Mouse (Mus musculus): ENCODE data around the gene Pprc1.

Gene Pprc1

DNA sequence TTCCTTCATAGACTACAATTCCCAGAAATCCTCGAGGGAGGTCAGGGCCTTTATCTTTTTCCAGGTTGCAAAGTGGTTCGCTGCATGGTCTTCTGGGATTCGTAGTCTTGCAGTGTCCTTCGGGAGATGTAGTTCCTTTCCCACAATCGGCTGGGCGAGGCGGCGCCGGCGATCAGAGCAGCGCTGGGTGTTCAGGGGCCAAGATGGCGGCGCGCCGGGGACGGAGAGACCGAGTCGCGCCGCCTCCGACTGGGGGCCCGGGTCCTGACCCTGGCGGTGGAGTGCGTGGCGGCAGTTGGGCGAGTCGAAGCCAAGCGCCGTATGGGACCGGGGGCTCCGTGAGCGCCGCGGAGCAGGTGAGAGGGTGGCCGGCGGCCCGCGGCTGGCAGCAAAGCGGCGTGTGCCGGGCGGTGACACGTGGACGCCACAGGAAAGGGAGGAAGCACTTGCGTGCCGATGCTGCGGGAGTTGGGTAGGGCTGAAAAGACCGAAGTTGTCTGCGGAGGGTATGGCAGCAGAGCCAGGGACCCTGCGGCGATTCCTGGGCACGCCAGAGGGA lies 11.8 kb downstream of the Pprc1 start:
- DNase-seq (ENCODE audit: low read depth) = peak; percentile 96

DNA sequence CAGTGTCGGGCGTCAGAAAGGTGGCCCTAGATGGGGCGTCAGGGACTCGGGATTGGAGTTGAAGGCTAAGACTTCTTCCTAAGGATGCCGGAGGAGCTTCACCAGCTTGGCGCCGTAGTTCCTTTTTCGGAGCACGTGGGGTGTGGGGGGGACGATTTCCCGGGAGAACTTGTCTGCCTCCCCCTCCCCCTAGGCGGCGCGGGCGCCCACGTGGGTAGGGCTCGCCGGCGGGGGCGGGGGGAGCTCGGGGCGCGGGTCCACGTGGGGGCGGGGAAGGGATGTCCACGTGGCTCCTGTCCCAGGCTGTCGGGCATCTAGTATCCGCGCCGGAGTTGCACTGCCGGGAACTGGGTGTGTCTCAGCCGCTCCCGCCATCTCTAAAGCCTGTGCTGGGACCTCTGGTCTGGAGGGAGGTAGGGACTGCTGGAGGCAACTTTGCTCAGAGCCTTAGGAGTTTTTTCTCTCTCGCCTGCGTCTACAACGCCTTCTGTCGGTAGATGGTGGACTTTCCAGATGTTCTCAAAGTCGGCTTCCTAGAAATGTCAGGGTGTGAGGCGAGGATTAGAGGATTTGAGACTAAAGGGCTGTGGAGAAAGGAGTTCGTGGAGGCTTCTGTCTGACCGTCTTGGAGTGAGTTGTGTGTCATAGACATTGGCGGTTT lies 12.4 kb downstream of the Pprc1 start:
- DNase-seq (ENCODE audit: low read depth) = peak; percentile 81

- DNase-seq (ENCODE audit: low read depth) = no peak
Measured at GRCm38 (mm10) chr19:46058466-46058865, 13.8 kb downstream of the Pprc1 start.

- DNase-seq (ENCODE audit: low read depth) = no peak
Measured at GRCm38 (mm10) chr19:46060845-46061244, 16.2 kb downstream of the Pprc1 start.

DNA sequence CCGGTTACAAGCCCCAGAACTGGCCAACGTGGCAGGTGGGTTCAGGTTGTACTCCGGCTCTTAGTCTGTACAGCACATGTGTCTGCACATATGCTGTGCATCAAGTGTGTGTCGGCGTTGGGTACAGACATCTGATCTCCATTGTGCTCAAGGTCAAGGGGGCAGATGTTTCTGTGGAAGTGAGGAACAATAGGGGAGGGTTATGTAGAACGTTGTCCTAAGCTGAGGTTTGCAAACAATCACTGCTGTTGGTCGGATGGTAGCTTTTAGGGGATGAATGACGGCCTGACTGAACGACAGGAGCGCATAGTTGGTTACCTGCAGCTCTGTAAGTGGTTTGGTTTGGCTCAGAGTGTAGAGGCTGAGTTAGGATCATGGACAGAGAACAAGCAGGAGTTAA lies 23.4 kb downstream of the Pprc1 start:
- DNase-seq (ENCODE audit: low read depth) = no peak

- DNase-seq (ENCODE audit: low read depth) = no peak
Measured at GRCm38 (mm10) chr19:46073285-46073684, 28.6 kb downstream of the Pprc1 start.

DNA sequence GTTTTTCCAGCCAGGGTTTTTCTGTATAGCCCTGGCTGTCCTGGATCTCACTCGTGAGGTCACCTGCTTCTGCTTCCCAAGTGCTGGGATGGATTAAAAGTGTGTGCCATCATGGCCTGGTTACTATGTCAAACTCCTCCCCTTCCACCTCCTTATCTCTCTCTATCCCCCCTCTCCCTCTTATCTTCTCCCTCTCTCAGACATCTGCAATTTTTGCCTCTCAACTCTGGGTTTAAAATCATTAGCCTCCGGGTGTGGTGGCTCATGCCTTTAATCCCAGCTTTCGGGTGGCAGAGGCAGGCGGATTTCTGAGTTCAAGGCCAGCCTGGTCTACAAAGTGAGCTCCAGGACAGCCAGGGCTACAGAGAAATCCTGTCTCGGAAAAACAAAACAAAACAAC lies 29.6 kb downstream of the Pprc1 start:
- DNase-seq (ENCODE audit: low read depth) = no peak

- peak; percentile 99 for DNase-seq (ENCODE audit: low read depth)
Measured at GRCm38 (mm10) chr19:46075616-46076607, 31.2 kb downstream of the Pprc1 start, which contains the start of gene Nolc1. TSS of gene Nolc1 (plus strand) at chr19:46075863.

DNA sequence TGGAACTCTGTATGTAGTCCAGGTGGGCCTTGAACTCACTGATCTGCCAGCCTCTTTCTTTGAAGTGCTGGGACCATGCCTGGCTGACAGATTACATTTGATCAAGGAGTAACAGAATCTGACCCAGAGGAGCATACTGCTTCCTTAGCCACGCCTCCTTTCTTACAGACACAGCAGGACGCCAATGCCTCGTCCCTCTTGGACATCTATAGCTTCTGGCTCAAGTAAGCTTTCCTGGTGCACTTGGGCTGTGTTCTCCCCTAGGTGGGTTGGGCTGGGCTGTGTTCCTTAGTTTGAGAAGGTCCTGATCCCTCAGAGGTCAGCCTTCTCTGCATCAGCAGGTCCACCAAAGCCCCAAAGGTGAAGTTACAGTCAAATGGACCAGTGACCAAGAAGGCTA lies 33.8 kb downstream of the Pprc1 start:
- DNase-seq (ENCODE audit: low read depth) = no peak

DNA sequence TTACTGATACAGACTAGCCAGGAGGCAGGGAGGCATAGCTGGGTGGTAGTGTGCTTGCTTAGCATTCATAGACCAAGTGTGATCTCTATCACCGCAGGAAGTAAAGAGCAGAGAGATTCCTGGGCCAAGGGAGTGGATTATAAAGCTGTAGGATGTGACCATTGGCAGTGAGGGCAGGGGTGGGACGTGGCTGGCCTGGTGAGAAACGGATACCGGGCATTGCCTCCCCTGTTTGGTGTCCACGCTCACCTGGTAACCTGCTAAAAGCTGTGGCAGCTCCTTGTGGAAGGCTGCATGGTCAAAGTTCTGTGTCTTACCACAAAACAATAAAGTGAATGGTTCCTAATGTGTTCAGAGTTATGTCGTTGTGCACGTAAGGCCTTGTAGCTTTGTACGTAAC lies 40.5 kb downstream of the Pprc1 start:
- no peak for DNase-seq (ENCODE audit: low read depth)

DNA sequence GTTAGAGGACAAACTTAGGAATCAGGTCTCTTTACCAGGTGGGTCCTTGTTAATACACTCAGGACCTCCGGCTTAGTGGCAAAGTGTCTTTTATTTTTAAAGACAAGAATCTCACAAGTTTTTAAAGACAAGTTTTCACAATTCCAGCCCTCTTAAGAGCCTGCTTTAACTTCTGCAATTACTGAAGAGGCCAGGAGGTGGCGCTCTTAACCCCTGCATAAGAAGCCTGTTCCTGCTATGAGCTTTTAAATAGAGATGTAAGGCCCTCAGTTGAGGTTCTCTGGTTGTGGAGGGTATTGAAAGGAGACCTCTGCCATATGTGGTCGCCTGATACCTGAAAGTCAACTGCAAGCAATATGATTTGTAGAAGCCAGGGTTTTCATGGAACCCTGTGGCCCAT lies 41.7 kb downstream of the Pprc1 start:
- DNase-seq (ENCODE audit: low read depth) = peak; percentile 85

DNA sequence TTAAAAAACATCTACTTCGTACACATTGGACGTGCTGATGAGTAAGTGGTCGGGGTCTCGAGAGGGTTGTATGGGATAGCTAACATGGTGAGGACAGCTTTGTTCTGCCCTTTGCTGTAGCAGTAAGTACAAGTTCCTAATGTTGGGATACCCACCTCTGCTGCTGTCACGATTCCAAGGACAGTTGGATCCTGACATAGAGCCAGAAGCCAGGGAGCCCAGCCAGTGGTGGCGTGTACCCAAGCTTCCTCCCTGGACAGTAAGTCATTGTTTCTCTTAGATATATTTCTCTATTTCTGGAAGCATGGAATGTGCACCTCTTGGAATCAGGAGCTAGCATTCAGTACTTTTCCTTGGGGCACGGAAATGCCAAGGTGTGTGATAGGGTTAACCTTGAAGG lies 43.2 kb downstream of the Pprc1 start:
- no peak for DNase-seq (ENCODE audit: low read depth)

GRCm38 (mm10) chr19:46091641-46092040 lies 47.0 kb downstream of the Pprc1 start:
- no peak for DNase-seq (ENCODE audit: low read depth)

GRCm38 (mm10) chr19:46094144-46094543 lies 49.5 kb downstream of the Pprc1 start:
- no peak for DNase-seq (ENCODE audit: low read depth)

DNA sequence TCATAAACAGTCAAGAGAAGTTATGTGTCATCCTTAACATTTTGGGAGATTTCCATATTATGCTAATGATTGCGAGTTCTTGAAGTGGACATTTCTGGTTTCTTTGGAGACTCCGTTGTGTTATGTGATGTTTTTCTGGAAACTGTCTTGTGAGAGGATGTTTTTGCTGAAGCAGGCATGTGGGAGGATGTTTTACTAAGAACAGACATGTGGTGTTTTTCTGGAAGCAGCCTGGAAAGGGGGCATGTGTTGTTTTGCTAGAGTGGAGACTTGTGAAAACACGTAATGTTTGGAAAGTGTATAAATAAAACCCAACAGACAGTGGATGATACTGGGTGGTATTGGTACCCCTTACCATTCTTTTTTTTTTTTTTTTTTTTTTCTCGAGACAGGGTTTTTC lies 50.6 kb downstream of the Pprc1 start:
- no peak for DNase-seq (ENCODE audit: low read depth)

DNA sequence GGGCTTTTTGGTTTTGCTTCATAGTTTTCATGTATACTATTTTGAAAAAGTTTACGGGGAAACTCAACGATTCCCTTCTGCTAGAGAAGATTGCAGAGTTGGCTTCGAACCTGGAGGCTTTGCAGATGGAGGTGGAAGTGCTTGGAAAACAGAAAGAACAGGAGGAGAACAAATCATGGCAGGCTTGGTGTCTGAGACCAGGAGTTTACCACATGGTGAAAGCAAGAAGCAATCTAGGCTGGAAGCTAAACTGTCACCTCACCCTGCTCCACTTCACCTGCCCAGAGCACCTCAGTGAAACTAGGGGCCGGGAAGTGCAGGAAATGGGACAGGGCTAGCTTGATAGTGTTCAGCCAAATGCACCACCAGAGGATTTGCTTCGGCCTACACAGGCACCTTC lies 51.7 kb downstream of the Pprc1 start:
- DNase-seq (ENCODE audit: low read depth) = no peak

- no peak for DNase-seq (ENCODE audit: low read depth)
Measured at GRCm38 (mm10) chr19:46099561-46099960, 54.9 kb downstream of the Pprc1 start.

DNA sequence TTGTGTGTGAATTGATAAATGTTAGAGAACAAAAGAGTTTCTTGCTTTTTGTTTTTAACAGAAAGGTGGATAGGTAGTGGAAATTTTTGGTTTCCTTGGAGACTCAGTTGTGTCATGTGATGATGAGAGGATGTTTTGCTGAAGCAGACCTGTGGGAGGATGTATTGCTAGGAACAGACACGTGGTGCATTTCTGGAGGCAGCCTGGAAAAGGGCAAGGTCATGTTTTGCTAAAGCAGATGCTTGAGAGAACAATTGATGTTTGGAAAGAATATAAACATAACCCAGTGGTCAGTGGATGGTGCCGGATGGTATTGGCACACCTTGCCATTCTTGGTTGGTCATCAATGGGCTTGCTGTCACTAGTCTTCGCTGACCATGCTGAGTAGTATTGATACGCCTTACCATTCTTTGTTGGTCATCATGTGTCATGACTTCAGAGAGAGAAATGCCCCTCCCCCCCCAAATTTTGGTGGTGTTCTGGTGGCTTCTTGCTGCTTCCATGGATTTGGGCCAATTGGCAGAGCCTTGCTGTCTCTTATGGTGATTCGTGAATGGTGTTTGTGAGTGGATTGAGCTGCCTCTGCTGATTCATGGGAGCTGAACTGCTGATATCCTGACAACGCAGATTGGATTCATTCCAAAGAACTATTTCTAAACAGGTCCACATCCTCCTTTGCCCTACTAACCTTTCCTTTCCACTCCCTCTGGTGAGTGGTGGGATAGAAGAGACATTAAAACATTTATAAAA lies 58.9 kb downstream of the Pprc1 start:
- DNase-seq (ENCODE audit: low read depth) = no peak

DNA sequence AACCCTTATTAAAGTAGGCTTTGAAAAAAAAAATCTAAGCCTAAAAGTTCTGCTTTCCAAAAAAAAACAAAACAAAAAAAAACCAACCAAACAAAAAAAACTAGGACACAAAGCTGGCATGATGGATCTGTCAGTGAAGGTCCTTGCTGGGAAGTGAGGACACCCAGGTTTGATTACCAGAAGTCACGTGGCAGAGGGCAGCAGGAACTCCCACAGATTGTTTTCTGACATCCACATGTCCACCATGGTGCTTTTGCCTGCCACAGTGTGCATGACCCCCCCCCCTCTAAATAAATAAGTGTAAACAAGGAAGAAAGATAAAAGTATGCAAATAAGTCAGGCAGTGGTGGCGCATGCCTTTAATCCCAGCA lies 59.5 kb downstream of the Pprc1 start:
- DNase-seq (ENCODE audit: low read depth) = no peak

GRCm38 (mm10) chr19:46110214-46110613 lies 65.5 kb downstream of the Pprc1 start:
- no peak for DNase-seq (ENCODE audit: low read depth)

DNA sequence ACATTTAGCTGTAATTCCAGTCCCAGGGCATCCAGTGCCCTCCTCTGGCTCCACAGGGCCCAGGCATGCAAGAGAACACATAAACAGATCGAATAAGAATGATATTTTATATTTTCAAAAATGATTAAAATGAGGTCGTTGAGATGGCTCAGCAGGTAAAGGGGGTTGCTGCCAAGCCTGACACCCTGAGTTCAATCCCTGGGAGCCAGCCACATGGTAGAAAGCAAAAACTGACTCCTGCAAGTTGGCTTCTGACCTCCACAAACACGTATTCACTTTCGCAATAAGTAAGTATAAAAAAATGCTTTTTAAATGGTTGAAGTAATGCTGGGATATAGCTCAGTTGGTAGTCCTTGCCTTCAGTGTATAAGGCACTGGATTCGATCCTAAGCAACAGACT lies 66.1 kb downstream of the Pprc1 start:
- DNase-seq (ENCODE audit: low read depth) = no peak

GRCm38 (mm10) chr19:46114617-46115016 lies 69.9 kb downstream of the Pprc1 start:
- DNase-seq (ENCODE audit: low read depth) = peak; percentile 16
